Comparison of ENCODE assay signal across 8 mouse cellular contexts in the genomic region with DNA sequence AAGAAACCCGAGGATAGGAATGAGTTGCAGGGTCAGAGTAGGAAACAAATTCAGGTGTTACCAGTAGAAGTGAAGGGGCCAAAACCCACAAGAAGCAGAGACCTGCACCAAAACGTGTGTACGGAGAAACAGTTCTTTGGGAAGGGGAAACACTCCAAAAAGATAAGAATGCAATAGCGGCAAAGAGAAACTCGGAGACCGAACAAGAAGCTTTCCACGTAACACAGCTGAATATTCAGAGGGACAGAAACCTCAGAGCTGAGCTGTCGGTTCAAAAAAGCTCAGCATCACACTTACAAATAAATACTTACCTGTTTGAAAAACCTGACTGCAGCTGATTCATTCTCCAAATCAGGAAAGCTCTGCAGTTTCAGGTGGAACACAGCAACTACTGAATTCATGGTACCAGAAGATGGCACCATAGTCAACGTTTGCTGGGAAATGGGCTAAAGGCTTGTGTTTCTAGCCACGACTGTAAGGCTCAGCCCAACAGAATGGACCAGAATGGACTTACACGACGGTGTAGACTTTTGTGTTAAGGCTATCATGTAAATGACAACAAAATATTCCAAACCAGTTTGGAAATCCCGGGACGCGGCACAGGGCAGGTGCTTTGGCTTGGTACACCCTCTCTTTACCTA.
A peak's percentile ranks its signal among the peaks of the same experiment; 100 is the strongest.
DNase-seq lines count a peak whose midpoint lies in the region; ATAC-seq and TF ChIP-seq lines count a peak whose summit lies in the region.

No protein-coding gene starts in this region.

- no peak overlapping the region for H3K4me3 ChIP-seq in lung, embryonic 16.5 days (ENCODE audit: low read length)
- H3K4me3 ChIP-seq in lung, adult 2 months (replicated peaks; ENCODE audit: extremely low read depth, low read depth, low read length), result no peak overlapping the region

- ATAC-seq in lung, embryonic 16.5 days (ENCODE audit: low read depth), result peak; percentile 38; the same call in 1 of the 2 replicates
- ATAC-seq in erythroid progenitor cell, adult 5-6 weeks (replicated peaks; ENCODE audit: low FRiP score, poor library complexity, severe bottlenecking), result no peak

- H3K9ac ChIP-seq in lung, embryonic 16.5 days (ENCODE audit: low read length), result no peak overlapping the region

- H3K4me1 ChIP-seq in lung, embryonic 16.5 days (replicated peaks; ENCODE audit: control insufficient read depth, insufficient read depth, low read length), result 0 out of 2 replicates have a peak, but pooled peaks cover 5% of the 10 kb centered on the region
- no peaks in the 10 kb centered on the region for H3K4me1 ChIP-seq in lung, adult 2 months (ENCODE audit: control insufficient read depth, insufficient read depth, low read length)

- TF ChIP-seq POLR2A in lung, adult 2 months (IDR thresholded peaks at IDR 0.05; ENCODE audit: borderline replicate concordance, extremely low read depth, low read depth, low read length), result no peak

- no peaks in the 10 kb centered on the region; the same call in 1 of the 2 replicates for H3K27me3 ChIP-seq in lung, embryonic 16.5 days (ENCODE audit: control insufficient read depth, insufficient read depth, low read depth, low read length)

- H3K36me3 ChIP-seq in lung, embryonic 16.5 days (ENCODE audit: control insufficient read depth, insufficient read depth, low read length), result no peaks in the 10 kb centered on the region

- peak; percentile 25 for DNase-seq in adrenal gland, postnatal 10 days
- no peak for DNase-seq in adrenal gland, postnatal 14 days
- DNase-seq in lung, adult 2 months, result no peak
- DNase-seq in kidney, postnatal 36 days, result peak; percentile 14 to 56
- DNase-seq in retina, embryonic 14.5 days (ENCODE audit: low spot score), result peak; percentile 75
- no peak for DNase-seq in ovary, postnatal 36 days (ENCODE audit: low spot score)

- H3K27ac ChIP-seq in lung, embryonic 16.5 days (ENCODE audit: low read length), result no peak overlapping the region

- 43% methylated on average over 15 of the region's 15 CpGs for WGBS in lung, embryonic 16.5 days
- WGBS in lung, adult 2 months, result 46% methylated on average over 15 of the region's 15 CpGs

- no peaks in the 10 kb centered on the region for H3K9me3 ChIP-seq in lung, embryonic 16.5 days (ENCODE audit: control insufficient read depth, low read length)

- no peak for TF ChIP-seq CTCF in lung, adult 2 months (IDR thresholded peaks at IDR 0.05; ENCODE audit: insufficient read depth, low read length)

- no peak overlapping the region for H3K4me2 ChIP-seq in lung, embryonic 16.5 days (ENCODE audit: low read depth, low read length)

Comparison
In these comparisons a context has a peak if more than half of its experiments do, and no peak if none do; other contexts are left out.
1. DNase-seq: peak in adrenal gland, postnatal 10 days (single experiment), kidney, postnatal 36 days (2 of 2) and retina, embryonic 14.5 days (single experiment); none in adrenal gland, postnatal 14 days (single experiment), lung, adult 2 months (single experiment) and ovary, postnatal 36 days (single experiment).